Mouse (Mus musculus) limb, embryonic 14.5 days (tissue): ENCODE data around the gene Zdhhc17. TPM values are rescaled to one million over a fixed set of nuclear protein-coding genes. Genes with fewer than 3 reads are reported as not detected.

Experiments
- ATAC-seq: fragments of 200-750 bp; cut with Nextera tagmentation; 2 replicates; pipeline ENCODE4 v1.8.0; 2017; ENCODE audit warnings: low read depth, moderate number of reproducible peaks, moderate TSS enrichment; ENCODE audit not compliant: low FRiP score
- DNase-seq: peaks from one replicate; pipeline ENCODE4 v3.0.0-alpha.2; 2015; ENCODE audit warnings: low spot score
- H3K27ac ChIP-seq: fragments of 300-500 bp; sonication (generic); replicated peaks from 2 replicates; pipeline ENCODE4 v1.5.1; 2014; ENCODE audit warnings: low read depth, mild to moderate bottlenecking, low read length, moderate library complexity, mixed read lengths
- H3K27me3 ChIP-seq: fragments of 300-500 bp; sonication (generic); 2 replicates; pipeline ENCODE4 v1.6.1; 2014; ENCODE audit warnings: low read length, mixed read lengths; ENCODE audit not compliant: control insufficient read depth, insufficient read depth
- H3K36me3 ChIP-seq: fragments of 300-500 bp; sonication (generic); 2 replicates; pipeline ENCODE4 v1.6.1; 2014; ENCODE audit warnings: mild to moderate bottlenecking, low read length, moderate library complexity, mixed read lengths; ENCODE audit not compliant: control insufficient read depth, insufficient read depth
- H3K4me1 ChIP-seq: fragments of 300-500 bp; sonication (generic); 2 replicates; pipeline ENCODE4 v1.6.1; 2014; ENCODE audit warnings: antibody characterized with exemption, low read length, mixed read lengths; ENCODE audit not compliant: control insufficient read depth, insufficient read depth
- H3K4me2 ChIP-seq: fragments of 300-500 bp; sonication (generic); replicated peaks from 2 replicates; pipeline ENCODE4 v1.6.1; 2014; ENCODE audit warnings: low read depth, mild to moderate bottlenecking, low read length, moderate library complexity; ENCODE audit not compliant: severe bottlenecking
- H3K4me3 ChIP-seq: fragments of 300-500 bp; sonication (generic); replicated peaks from 2 replicates; pipeline ENCODE4 v1.5.1; 2014; ENCODE audit warnings: low read length
- H3K9ac ChIP-seq: fragments of 300-500 bp; sonication (generic); 2 replicates; pipeline ENCODE4 v1.6.1; 2014; ENCODE audit warnings: mild to moderate bottlenecking, low read depth, low read length, moderate library complexity; ENCODE audit not compliant: severe bottlenecking
- H3K9me3 ChIP-seq: fragments of 300-500 bp; sonication (generic); 2 replicates; pipeline ENCODE4 v1.6.1; 2016; ENCODE audit warnings: low read length; ENCODE audit not compliant: control insufficient read depth
- POLR2A ChIP-seq: fragments of 200-500 bp; IDR thresholded peaks from 2 replicates; pipeline ENCODE4 v1.8.0; 2012; ENCODE audit warnings: inconsistent platforms, mild to moderate bottlenecking, moderate library complexity, borderline replicate concordance; ENCODE audit not compliant: insufficient read depth, insufficient read length; ENCODE audit errors: extremely low read depth
- WGBS: fragments of 180-500 bp; shearing (Covaris S2); extraction: QIAGEN DNeasy Blood & Tissue Kit; methylation state at CpG from one replicate; pipeline ENCODE4 v1.1.7; 2014; 5-methylcytosine and 5-hydroxymethylcytosine counted together
- polyA plus RNA-seq, 2 experiments: library from polyadenylated mRNA; depleted of rRNA in 1 of 2; stranded (reverse) in 1 of 2; unstranded in 1 of 2; fragments of >200 nt; fragmentation: Nextera tagmentation in 1 of 2; extraction: Ambion mirVana in 1 of 2; gene quantifications; 2 replicates each; pipeline versions ENCODE4 v1.2.1 to v1.2.3; 2012 to 2014

Zdhhc17 gene
- polyA plus RNA-seq, 2 experiments, result 25.0 to 41.8 TPM

DNA sequence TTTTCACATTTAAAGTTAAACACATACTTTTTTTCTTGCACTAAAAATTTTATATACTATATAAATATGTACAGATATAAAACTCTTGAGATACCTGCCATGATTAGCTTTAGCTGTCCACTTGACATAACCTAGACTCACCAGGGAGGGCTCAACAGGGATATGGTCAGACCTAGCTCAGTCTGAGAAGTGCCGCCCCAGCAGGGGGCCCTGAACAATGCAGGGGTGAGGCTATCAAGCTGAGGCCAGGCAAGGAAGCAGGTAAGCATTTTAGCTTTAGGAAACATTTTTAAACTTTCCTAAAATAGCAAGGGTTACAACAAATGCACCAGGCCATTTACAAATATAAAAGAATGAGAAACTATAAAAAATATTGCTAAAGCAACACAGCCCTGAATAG, 58.8 kb downstream of the Zdhhc17 start:
- Histone ChIP-seq H3K9me3 (no peaks in the 10 kb centered on the region), H3K4me3 (no peak overlapping the region), H3K27ac (no peak overlapping the region), H3K27me3 (no peaks in the 10 kb centered on the region), H3K4me1 (peaks cover 4% of the 10 kb centered on the region; the same call in 1 of the 2 replicates), H3K9ac (no peak overlapping the region), H3K4me2 (no peak overlapping the region), H3K36me3 (peaks cover 36% of the 10 kb centered on the region)
- DNase-seq (no peak), ATAC-seq (no peak)
- WGBS, result 89% methylated on average over 1 of the region's 1 CpGs
- TF ChIP-seq POLR2A, result no peak

DNA sequence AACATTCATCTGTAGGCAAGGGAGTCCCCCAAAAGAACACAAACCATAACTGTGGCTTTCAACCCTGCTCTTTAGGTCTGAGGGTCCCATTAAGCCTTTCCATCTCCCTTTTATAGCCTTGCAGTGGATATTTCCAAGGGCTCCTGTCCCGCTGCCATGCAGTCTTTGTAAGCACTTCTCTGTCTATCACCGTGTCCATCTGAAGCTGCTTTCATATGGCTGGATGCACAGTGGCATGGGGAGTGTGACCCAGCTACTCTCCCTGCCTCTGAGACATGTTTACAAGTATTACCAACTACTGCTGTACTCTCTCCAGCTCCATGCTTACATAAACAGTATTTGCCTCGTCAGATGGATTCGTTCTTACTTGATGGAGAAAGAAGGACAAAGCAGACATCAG, 62.4 kb downstream of the Zdhhc17 start:
- WGBS, result 85% methylated on average over 4 of the region's 4 CpGs
- no peaks in the 10 kb centered on the region for H3K9me3 ChIP-seq
- no peak for TF ChIP-seq POLR2A
- no peak overlapping the region for H3K27ac ChIP-seq
- H3K4me1 ChIP-seq, result no peaks in the 10 kb centered on the region
- peaks cover 48% of the 10 kb centered on the region for H3K36me3 ChIP-seq
- no peak overlapping the region for H3K9ac ChIP-seq
- H3K4me2 ChIP-seq, result no peak overlapping the region
- no peaks in the 10 kb centered on the region for H3K27me3 ChIP-seq
- DNase-seq (no peak), ATAC-seq (no peak)
- H3K4me3 ChIP-seq, result no peak overlapping the region

GRCm38 (mm10) chr10:110945966-110946365, 64.0 kb downstream of the Zdhhc17 start:
- DNase-seq (no peak), ATAC-seq (no peak)
- Histone ChIP-seq H3K36me3 (peaks cover 57% of the 10 kb centered on the region), H3K4me2 (no peak overlapping the region), H3K9ac (no peak overlapping the region), H3K9me3 (no peaks in the 10 kb centered on the region), H3K27ac (no peak overlapping the region), H3K4me1 (no peaks in the 10 kb centered on the region), H3K4me3 (no peak overlapping the region), H3K27me3 (no peaks in the 10 kb centered on the region)
- 78% methylated on average over 12 of the region's 12 CpGs for WGBS
- no peak for TF ChIP-seq POLR2A

DNA sequence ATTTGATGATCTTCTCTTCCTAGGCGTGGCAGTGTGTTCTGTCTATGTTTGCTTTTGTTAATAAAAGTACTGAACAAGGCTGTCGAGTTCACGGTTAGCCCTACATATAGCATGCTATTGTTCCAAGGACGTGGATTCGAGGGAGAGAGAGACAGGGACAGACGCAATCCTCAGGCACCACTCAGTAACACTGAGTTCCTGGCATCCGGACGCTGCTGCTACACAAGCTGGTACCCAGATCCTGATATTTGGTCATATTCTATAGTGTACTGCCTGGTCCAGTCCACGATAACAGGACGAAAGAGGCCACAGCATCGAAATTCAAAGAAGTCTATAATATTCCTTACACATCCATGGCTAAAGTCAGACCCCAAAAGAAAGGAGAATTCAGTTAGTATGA, 65.8 kb downstream of the Zdhhc17 start:
- ATAC-seq, result no peak
- Histone ChIP-seq H3K36me3 (peaks cover 56% of the 10 kb centered on the region), H3K4me3 (no peak overlapping the region), H3K4me1 (no peaks in the 10 kb centered on the region), H3K27ac (no peak overlapping the region), H3K9ac (no peak overlapping the region), H3K9me3 (no peaks in the 10 kb centered on the region), H3K4me2 (no peak overlapping the region), H3K27me3 (no peaks in the 10 kb centered on the region)
- DNase-seq, result no peak
- TF ChIP-seq POLR2A, result no peak
- 92% methylated on average over 11 of the region's 11 CpGs for WGBS

DNA sequence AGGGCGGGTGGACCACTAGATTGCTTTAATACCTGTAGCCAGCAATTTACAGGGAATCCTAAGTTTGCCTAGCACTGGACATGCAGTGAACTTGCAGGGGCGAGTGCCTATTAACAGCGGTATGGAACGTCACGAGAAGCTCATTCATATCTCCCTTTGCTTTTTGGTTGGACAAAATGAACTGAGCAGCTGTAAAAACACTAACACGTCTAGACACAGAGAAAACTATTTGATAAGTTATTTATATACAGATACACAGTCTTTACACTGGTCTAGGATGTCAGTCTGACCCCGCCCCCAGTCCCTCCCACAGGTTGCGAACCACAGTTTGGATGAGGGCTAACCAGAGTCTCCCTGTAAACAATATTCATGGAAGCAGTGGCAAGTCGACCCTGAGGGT, 67.1 kb downstream of the Zdhhc17 start:
- peaks cover 67% of the 10 kb centered on the region for H3K36me3 ChIP-seq
- no peak for TF ChIP-seq POLR2A
- no peak for DNase-seq

DNA sequence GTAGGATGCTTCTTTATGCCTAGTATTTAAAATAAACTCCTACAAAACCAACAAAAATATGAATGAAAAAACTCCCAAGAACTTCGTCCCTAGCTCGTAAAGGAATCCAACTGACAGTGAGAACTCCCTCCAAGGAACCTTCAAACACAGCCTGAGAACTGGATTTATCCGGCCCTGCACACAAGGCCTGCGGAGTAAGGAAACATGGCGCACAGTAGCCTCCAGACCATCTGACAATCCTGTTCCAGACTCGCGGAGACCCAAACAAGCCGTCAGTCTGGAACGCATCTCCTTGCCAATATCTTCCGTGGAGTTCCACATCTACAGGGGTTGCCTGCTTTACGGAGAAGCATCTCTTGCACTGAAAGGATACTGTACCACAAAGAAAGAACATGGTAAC, 68.0 kb downstream of the Zdhhc17 start:
- Histone ChIP-seq H3K4me3 (no peak overlapping the region), H3K4me2 (no peak overlapping the region), H3K9ac (no peak overlapping the region), H3K36me3 (peaks cover 74% of the 10 kb centered on the region), H3K27ac (no peak overlapping the region), H3K9me3 (no peaks in the 10 kb centered on the region), H3K27me3 (no peaks in the 10 kb centered on the region), H3K4me1 (no peaks in the 10 kb centered on the region)
- ATAC-seq (no peak), DNase-seq (no peak)
- no peak for TF ChIP-seq POLR2A
- WGBS, result 94% methylated on average over 11 of the region's 11 CpGs

More for the DNA sequence above, 67.1 kb downstream of the Zdhhc17 start:
- Histone ChIP-seq H3K4me1 (no peaks in the 10 kb centered on the region), H3K9ac (no peak overlapping the region), H3K4me3 (no peak overlapping the region), H3K4me2 (no peak overlapping the region), H3K27me3 (no peaks in the 10 kb centered on the region), H3K27ac (no peak overlapping the region), H3K9me3 (no peaks in the 10 kb centered on the region)
- 88% methylated on average over 9 of the region's 9 CpGs for WGBS
- ATAC-seq, result no peak
